Mouse (Mus musculus): Measurements from ENCODE around the gene Batf2. TPM values are rescaled to one million over a fixed set of nuclear protein-coding genes. Genes with fewer than 3 reads are reported as not detected.
"Not testable (repeated sequence)": the region's sequence is repeated elsewhere in the genome, so short reads cannot be mapped to it uniquely, and the experiment has no call there.

Batf2 gene
- polyA plus RNA-seq, 1 experiment from 2014 or later = 0.56 TPM

DNA sequence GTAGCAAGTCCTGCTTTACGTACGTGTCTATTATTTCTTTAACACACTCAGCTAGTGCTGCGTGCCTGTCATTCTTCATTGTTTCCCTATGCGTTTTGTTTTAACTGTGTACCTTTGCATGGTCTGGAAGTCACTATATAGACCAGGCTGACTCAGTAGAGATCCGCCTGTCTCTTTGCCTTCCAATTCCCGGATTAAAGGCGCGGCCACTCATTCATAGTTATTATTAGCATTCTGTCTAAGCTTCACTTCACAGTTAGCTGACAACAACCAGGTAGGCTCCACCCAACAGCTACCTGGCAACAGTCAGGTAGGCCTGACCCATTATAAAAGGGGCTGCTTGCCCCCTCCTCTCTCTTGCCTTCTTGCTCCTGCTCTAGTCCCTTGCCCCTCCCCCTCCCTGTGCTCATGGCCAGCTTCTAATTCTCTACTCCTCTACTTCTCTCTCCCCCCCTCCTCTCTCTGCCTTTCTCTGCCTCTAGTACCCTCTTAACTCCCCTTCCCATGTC, 22.1 kb upstream of the Batf2 start:
- Histone ChIP-seq H3K27me3 (no peaks in the 10 kb centered on the region), H3K9me3 (no peaks in the 10 kb centered on the region), H3K27ac (peak overlapping the region; percentile 99), H3K36me3 (peaks cover 25% of the 10 kb centered on the region), H3K9ac (peak overlapping the region; percentile 81), H3K4me1 (peaks cover 22% of the 10 kb centered on the region), H3K4me2 (peak overlapping the region; percentile 85), H3K4me3 (peak overlapping the region; percentile 70)
- ATAC-seq (ENCODE audit: borderline replicate concordance, extremely low read depth, low FRiP score, low TSS enrichment) = peak; percentile 35
- 1% methylated on average over 8 of the region's 8 CpGs for WGBS

DNA sequence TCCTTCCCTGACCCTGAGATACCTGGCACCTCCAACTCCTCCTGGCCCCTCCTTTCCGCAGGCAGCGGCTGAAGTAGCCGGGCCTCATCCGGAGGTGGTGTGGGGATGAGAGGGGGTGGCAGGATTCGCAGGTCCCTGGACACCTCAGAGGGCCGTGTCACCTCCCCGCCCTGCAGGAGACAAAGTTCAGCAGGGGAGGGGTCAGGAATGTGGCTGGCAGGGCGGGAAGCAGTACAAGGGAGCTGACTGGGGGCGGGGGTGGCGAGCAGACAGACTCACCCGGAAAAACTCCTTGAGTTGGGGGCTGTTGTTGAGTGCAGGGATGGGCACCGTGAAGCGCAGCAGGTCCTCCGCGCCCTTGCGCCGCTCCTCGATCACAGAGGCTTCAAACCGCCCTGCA, 19.0 kb upstream of the Batf2 start:
- Histone ChIP-seq H3K4me1 (peaks cover 16% of the 10 kb centered on the region), H3K27ac (no peak overlapping the region), H3K9ac (no peak overlapping the region), H3K4me3 (no peak overlapping the region), H3K27me3 (no peaks in the 10 kb centered on the region), H3K36me3 (no peaks in the 10 kb centered on the region), H3K4me2 (no peak overlapping the region), H3K9me3 (no peaks in the 10 kb centered on the region)
- whole genome bisulfite sequencing = 28% methylated on average over 19 of the region's 19 CpGs
- no peak for ATAC-seq (ENCODE audit: borderline replicate concordance, extremely low read depth, low FRiP score, low TSS enrichment)

DNA sequence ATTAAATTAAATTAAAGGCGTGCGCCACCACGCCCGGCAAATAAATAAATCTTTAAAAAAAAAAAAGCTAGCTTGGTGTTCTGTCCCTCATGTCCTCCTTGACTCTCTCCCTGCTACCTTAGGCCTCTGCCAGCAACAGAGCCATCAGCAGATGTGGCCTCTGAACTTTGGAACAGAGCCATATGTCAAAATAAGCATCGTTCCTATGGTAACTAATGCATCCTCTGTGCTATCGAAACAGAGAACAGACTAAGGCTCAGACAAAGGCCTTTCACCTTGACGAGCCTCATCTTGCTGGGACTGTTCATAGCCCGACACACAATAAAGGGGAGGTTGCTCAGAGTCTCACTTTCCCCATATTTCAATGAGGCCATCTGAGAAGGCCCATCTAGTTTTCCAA, 17.5 kb upstream of the Batf2 start:
- WGBS = 71% methylated on average over 8 of the region's 8 CpGs
- no peak overlapping the region for H3K4me2 ChIP-seq
- H3K4me1 ChIP-seq = peaks cover 13% of the 10 kb centered on the region
- H3K27ac ChIP-seq = no peak overlapping the region
- ATAC-seq (ENCODE audit: borderline replicate concordance, extremely low read depth, low FRiP score, low TSS enrichment) = no peak
- H3K4me3 ChIP-seq = no peak overlapping the region
- H3K9ac ChIP-seq = no peak overlapping the region
- no peaks in the 10 kb centered on the region for H3K36me3 ChIP-seq
- H3K9me3 ChIP-seq = no peaks in the 10 kb centered on the region
- no peaks in the 10 kb centered on the region for H3K27me3 ChIP-seq

DNA sequence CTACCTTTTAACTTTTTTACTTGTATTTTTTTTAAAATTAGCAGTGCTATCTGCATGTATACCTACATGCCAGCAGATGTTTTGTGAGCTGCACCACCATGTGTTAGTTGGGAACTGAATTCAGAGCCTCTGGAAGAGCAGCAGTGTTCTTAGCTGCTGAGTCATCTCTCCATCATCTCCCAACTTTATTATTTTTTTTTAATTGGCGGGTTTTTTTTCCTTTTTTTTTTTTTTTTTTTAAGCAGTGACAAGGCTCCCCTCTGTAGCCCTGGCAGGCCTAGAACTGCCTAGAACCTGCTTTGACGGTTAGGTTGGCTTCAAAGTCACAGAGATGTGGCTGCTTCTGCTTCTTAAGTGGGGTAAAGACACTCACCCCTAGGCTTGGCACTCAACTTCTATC, 15.9 kb upstream of the Batf2 start:
- Histone ChIP-seq H3K4me1 (peaks cover 5% of the 10 kb centered on the region; the same call in 1 of the 2 replicates), H3K9me3 (no peaks in the 10 kb centered on the region), H3K9ac (no peak overlapping the region), H3K36me3 (no peaks in the 10 kb centered on the region), H3K4me2 (no peak overlapping the region), H3K4me3 (no peak overlapping the region), H3K27me3 (no peaks in the 10 kb centered on the region), H3K27ac (no peak overlapping the region)
- ATAC-seq (ENCODE audit: borderline replicate concordance, extremely low read depth, low FRiP score, low TSS enrichment) = no peak
- WGBS = 64% methylated on average over 2 of the region's 2 CpGs

DNA sequence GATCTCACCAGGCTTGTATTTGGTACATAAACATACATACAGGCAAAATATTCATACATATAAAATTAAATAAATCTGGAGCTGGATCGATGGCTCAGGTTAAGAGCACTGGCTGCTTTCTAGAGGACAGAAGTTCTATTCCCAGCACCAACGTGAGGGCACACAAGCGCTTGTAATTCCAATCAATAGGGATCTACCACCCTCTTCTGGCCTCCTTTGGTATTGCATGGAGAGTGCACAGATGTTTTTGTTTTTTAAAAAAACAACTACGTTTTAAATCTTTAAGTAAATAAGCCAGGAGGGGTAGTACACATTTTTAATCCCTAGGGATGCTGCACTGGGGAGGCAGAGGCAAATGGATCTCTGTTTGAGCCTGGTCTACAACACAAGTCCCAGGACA, 14.5 kb upstream of the Batf2 start:
- WGBS = 25% methylated on average over 4 of the region's 4 CpGs
- H3K4me2 ChIP-seq = no peak overlapping the region
- H3K9ac ChIP-seq = no peak overlapping the region
- no peak overlapping the region for H3K27ac ChIP-seq
- no peak for ATAC-seq (ENCODE audit: borderline replicate concordance, extremely low read depth, low FRiP score, low TSS enrichment)
- H3K9me3 ChIP-seq = no peaks in the 10 kb centered on the region
- no peaks in the 10 kb centered on the region for H3K27me3 ChIP-seq
- peaks cover 5% of the 10 kb centered on the region; the same call in 1 of the 2 replicates for H3K4me1 ChIP-seq
- H3K36me3 ChIP-seq = no peaks in the 10 kb centered on the region
- no peak overlapping the region for H3K4me3 ChIP-seq

DNA sequence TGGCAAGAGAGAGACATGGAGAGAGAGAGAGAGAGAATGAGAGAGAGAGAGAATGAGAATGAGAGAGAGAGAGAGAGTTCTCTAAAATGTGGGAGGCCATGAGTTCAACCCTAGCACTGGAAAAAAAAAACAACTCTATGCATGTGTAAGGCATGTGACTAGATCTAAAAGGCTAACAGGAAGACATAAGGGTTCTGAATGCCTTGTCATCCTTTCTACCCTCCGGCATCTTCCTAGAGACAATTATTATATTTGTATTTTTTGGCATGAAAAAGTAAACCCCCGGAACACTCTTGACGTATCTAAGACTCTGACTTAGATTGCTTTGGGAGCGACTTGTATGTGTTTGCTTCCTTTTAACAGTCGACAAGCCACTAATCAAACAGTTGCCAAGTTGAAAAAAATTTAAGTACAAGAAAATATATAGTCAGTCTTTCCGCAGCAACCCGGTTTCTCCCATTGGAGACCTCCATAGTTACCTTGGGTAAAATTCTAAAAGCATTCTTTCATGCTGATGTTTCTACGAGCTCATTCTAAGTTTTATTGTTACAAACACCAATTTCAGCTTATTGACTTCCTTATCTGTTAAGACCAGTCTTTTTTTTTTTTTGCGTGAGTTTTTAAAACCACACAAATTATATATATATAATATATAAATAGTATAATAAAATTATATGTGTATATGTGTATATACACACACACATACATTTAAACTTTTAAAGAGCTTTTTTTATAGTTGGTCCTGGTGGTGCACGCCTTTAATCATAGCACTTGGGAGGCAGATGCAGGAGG, 13.8 kb upstream of the Batf2 start:
- H3K4me2 ChIP-seq = peak overlapping the region; percentile 59
- H3K27ac ChIP-seq = peak overlapping the region; percentile 89; the same call in 1 of the 2 replicates
- H3K9me3 ChIP-seq = no peaks in the 10 kb centered on the region
- H3K27me3 ChIP-seq = no peaks in the 10 kb centered on the region
- WGBS = 66% methylated on average over 10 of the region's 10 CpGs
- ATAC-seq (ENCODE audit: borderline replicate concordance, extremely low read depth, low FRiP score, low TSS enrichment) = no peak
- H3K9ac ChIP-seq = peak overlapping the region; percentile 65; the same call in 1 of the 2 replicates
- H3K4me3 ChIP-seq = peak overlapping the region; percentile 51
- no peaks in the 10 kb centered on the region for H3K36me3 ChIP-seq
- H3K4me1 ChIP-seq = peaks cover 5% of the 10 kb centered on the region; the same call in 1 of the 2 replicates

DNA sequence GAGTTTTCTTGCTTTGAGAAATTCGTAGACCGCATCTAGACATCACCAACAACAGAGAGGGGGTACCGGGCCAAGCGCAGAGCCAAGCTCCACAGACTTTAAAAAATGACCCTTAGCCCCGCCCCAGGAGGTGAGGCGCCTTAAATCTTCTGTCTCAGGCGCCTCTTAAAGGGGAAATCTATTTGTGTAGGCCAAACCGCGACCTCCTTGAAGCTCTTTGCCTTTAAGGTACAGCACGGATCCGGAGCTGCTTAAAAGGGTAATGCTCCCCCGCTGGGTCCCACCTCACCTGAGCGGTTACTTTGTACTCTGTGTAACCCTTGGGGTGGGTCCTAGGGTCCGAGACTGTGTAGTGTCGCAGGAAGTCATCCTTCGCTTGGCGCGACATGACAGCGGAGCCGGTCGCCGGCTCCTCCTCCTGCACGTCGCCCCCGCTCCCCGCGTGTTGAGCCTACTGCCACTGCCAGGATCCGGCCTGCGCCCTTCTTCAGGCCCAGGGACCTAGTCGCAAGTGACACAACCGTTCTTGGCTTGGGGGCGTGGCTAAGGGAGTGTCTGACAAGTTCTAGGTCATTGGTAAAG, 12.9 kb upstream of the Batf2 start, which contains the start of gene Snx15:
Gene Snx15, minus strand, starts transcription at position 545 of the 582 bp plus-strand sequence.
- under 1% methylated on average over 32 of the region's 32 CpGs for WGBS
- peak; percentile 94 for ATAC-seq (ENCODE audit: borderline replicate concordance, extremely low read depth, low FRiP score, low TSS enrichment)

DNA sequence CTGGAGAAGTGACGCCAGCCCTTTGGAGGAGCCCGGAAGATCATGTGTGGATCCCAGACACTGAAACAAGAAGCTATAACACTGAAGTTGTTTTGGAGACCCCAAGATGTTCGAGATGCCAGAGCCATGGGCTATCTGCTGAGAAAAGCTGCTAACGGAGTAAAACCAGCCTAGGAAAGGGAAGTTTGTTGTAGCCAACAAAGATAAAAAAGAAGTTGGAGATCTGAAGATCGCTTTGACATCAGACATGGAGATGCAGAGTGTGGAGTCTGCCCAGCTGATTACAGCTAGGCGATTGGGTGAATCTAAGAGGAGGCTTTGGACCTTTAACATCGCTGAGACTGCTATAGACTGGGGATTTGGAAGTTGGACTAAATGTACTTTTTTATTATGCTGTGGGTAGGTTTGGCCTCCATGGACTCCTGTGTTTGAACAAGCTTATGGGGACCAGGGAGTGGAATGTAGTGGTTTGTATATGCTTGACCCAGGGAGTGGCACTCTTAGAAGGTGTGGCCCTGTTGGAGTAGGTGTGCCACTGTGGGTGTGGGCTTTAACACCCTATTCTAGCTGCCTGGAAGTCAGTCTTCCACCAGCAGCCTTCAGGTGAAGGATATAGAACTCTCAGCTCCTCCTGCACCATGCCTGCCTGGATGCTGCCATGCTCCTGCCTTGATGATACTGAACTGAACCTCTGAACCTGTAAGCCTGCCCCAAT, 10.2 kb upstream of the Batf2 start:
- H3K27me3 ChIP-seq; H3K27ac ChIP-seq; H3K4me3 ChIP-seq; ATAC-seq (ENCODE audit: borderline replicate concordance, extremely low read depth, low FRiP score, low TSS enrichment); H3K4me1 ChIP-seq; H3K9ac ChIP-seq; H3K9me3 ChIP-seq; H3K4me2 ChIP-seq: not testable (repeated sequence)
- H3K36me3 ChIP-seq = peaks cover 11% of the 10 kb centered on the region; the same call in 1 of the 2 replicates
- WGBS = 75% methylated on average over 7 of the region's 7 CpGs

More for the DNA sequence above, 12.9 kb upstream of the Batf2 start, which contains the start of gene Snx15:
- Histone ChIP-seq H3K27ac (peak within 1 kb of the TSS; percentile 89), H3K9ac (peak within 1 kb of the TSS; percentile 65), H3K4me3 (peak within 1 kb of the TSS; percentile 51), H3K4me1 (peaks cover 5% of the 10 kb centered on the region; the same call in 1 of the 2 replicates), H3K27me3 (no peaks in the 10 kb centered on the region), H3K4me2 (peak within 1 kb of the TSS; percentile 59), H3K9me3 (no peaks in the 10 kb centered on the region), H3K36me3 (no peaks in the 10 kb centered on the region)

DNA sequence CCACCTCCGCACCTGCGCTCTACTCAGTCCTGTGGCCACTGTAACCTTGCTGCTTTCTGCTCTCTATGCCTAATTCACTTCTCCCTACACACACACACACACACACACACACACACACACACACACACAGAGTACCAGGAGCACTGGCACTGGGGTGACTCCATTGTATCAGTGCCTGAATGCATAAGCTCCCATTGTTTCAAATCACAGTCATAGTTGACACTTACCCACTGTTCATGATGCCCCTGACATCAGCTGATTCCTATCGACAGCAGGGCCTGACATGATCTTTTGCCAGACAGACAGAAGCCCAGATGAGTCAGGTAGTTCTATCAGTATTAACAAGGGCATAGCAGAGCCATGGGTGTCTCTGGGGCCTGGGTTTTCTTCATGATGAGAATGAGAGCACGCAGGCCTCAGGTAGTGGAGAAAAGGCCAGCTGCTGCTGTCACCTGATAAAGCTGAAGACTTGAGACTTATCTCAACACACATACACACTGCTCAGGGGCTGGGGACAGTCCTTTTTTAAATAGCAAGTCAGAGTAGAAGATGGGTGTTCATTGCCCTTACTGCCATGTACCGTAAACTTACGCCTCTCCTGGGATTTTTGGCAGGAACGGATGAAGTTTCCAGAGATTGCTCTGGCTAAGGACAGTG, 8.5 kb upstream of the Batf2 start:
- H3K9ac ChIP-seq = no peak overlapping the region
- no peaks in the 10 kb centered on the region for H3K27me3 ChIP-seq
- peaks cover 25% of the 10 kb centered on the region for H3K36me3 ChIP-seq
- no peak overlapping the region for H3K4me3 ChIP-seq
- no peak overlapping the region for H3K27ac ChIP-seq
- 81% methylated on average over 7 of the region's 7 CpGs for WGBS
- H3K4me2 ChIP-seq = no peak overlapping the region
- H3K4me1 ChIP-seq = no peaks in the 10 kb centered on the region; the same call in 1 of the 2 replicates
- H3K9me3 ChIP-seq = no peaks in the 10 kb centered on the region
- no peak for ATAC-seq (ENCODE audit: borderline replicate concordance, extremely low read depth, low FRiP score, low TSS enrichment)

DNA sequence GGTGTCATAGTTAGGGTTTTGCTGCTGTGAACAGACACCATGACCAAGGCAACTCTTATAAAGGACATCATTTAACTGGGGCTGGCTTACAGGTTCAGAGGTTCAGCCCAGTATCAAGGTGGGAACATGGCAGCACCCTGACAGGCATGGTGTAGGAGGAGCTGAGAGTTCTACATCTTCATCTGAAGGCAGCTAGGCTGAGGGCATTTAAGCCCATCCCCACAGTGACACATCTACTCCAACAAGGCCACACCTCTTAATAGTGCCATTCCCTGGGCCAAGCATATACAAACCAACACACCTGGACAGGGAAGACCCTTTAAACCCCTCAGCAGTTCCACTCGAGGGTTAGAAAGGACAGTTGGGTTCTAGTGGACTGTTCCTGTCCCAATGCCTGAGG, 7.6 kb upstream of the Batf2 start:
- not testable (repeated sequence) for H3K27ac ChIP-seq; H3K9me3 ChIP-seq; H3K27me3 ChIP-seq; H3K4me2 ChIP-seq; H3K4me3 ChIP-seq; ATAC-seq (ENCODE audit: borderline replicate concordance, extremely low read depth, low FRiP score, low TSS enrichment); H3K4me1 ChIP-seq; H3K9ac ChIP-seq
- peaks cover 28% of the 10 kb centered on the region for H3K36me3 ChIP-seq
- WGBS = 14% methylated on average over 1 of the region's 1 CpGs

DNA sequence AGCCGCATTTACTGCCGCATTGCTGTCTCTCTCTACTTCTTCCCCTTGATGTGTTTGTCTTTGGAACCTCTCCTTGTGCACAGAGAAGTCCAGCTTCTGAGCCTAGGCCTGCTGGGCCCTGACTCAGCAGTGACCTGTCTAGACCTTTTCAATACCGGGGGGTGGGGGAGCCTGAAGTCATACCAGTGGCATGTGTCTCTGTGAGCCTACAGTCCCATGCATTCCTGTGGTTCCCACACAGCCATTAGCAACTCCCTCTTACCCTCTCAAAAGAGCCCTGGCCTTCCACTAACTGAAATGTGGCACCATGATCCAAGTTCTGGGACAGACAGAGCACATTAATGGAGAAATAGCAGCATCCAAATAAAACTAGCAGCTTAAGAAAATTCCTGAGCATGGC, 4.4 kb upstream of the Batf2 start:
- Histone ChIP-seq H3K27ac (no peak overlapping the region), H3K9me3 (no peaks in the 10 kb centered on the region), H3K36me3 (peaks cover 28% of the 10 kb centered on the region), H3K4me1 (peaks cover 8% of the 10 kb centered on the region), H3K4me3 (no peak overlapping the region), H3K4me2 (no peak overlapping the region), H3K27me3 (no peaks in the 10 kb centered on the region), H3K9ac (no peak overlapping the region)
- ATAC-seq (ENCODE audit: borderline replicate concordance, extremely low read depth, low FRiP score, low TSS enrichment) = no peak
- WGBS = 84% methylated on average over 3 of the region's 3 CpGs

Data from lung, embryonic 15.5 days (tissue).